Mouse (Mus musculus): ENCODE measurements around the gene Dynlt1b.
"Not testable (repeated sequence)": the region's sequence is repeated elsewhere in the genome, so short reads cannot be mapped to it uniquely, and the experiment has no call there.

The Dynlt1b gene

DNA sequence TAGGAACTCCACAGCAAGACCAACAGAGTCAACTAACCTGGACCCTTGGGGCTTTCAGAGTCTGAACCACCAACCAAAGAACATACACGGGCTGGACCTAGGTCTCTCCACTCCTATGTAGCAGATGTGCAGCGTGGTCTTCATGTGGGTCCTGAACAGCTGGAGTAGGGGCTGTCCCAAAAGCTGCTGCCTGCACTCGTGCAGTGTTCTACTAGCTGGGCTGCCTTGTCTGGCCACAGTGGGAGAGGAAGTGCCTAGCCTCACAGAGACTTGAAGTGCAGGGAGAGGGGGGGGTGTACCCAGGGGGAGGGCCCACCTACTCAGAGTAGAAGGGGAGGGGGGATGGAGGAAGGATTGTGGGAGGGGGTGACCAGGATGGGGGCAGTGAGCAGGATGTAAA lies 7.1 kb upstream of the Dynlt1b start:
- not testable (repeated sequence) for DNase-seq (ENCODE audit: low spot score in 2 of 2)

DNA sequence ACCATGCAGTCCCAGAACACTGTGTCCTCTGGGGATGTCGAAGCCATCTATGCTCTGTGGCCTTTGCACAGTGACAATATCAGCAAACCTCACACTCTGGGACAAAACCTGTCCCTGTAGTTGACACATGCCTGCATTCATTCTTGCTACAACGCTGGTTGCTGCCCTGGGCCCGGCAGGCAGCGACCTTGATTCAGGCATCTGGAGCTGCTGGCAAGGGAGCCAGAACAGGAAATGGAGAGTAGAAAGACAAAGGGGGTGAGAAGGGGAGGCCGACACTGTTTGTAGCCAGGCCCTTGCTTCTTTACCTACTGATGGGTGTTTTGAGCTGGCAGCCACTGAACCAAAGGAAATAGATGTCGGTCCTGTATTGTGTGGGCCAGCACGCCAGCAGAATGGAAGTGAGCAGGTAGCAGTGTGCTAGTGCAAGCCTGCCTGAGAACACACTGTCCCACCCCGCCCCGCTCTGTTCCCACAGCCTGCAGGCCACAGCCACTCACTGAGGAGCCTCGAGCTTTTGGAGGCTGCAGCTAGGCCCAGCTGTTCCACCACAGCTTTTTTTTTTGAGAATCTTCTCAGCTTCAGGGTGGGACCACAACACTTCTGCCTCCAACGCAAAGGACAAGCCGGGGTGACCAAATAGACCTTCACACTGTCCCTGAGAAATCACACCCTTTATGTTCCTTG lies 5.5 kb upstream of the Dynlt1b start:
- DNase-seq (ENCODE audit: low spot score in 2 of 2): not testable (repeated sequence)

- not testable (repeated sequence) for DNase-seq (ENCODE audit: low spot score in 2 of 2)
Measured at GRCm38 (mm10) chr17:6425325-6425724, 4.6 kb upstream of the Dynlt1b start.

DNA sequence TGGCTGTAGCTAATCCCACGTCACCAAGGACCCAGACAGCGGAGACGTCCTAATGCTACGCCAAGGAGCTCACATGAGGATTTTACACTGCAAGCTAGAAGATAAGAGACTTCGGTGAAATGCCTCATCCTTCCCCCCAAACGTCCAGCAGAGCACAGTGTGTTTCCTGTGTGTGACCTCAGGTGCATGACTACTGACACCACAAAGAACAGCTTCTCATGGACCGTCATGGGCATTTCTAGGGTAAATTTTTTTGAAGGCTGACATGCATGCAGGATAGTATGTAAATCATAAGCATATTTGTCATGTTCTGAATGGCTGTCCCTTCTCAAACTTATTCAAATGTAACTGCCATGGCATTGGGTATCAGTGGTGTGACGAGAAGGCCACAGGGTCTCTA lies 3.0 kb upstream of the Dynlt1b start:
- not testable (repeated sequence) for DNase-seq (ENCODE audit: low spot score in 2 of 2)

DNA sequence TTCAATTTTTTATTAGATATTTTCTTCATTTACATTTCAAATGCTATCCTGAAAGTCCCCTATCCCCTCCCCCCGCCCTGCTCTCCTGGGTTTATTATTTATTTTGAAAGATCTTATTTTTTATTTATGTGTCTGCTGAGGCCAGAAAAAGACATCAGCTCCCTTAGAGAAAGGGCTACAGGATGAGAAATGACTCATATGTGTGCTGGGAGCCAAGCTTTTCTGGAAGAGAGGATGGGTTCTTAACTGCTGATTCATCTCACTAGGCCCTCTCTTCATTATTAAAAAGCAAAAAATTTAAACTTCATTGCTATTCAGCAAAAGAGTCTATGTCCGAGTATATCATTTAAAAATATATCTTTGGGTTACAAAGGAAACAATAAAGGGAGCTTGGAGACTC lies 986 bp upstream of the Dynlt1b start:
- not testable (repeated sequence) for DNase-seq (ENCODE audit: low spot score in 2 of 2)

DNA sequence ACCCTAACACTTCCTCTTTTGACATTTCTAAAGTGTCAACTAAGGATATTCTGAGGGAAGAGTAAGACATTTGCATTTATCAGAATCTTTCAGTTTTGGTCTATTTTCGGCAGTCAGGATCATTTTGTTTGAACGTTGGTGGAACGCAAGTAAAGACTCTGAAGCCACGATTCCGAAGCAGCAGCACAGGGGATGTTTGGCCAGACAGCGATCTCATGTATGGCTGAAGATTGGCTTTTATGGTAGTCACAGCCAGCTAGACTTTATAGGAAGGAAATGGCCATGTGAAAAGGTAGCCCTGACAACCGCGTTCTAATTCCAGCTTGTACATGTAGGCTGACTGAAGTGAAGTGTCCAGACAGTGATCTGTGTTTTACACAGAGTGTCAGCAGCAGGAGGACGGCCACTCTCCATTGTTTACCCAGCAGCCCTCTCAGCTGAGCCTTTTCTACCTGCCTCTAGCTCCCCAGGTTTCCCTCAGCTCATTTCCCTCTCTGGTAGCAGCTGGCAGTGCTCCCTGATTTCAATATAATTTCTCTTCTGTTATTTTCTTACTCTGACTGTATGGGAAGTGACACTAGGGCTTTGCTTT lies 594 bp downstream of the Dynlt1b start:
- not testable (repeated sequence) for DNase-seq (ENCODE audit: low spot score in 2 of 2)

DNA sequence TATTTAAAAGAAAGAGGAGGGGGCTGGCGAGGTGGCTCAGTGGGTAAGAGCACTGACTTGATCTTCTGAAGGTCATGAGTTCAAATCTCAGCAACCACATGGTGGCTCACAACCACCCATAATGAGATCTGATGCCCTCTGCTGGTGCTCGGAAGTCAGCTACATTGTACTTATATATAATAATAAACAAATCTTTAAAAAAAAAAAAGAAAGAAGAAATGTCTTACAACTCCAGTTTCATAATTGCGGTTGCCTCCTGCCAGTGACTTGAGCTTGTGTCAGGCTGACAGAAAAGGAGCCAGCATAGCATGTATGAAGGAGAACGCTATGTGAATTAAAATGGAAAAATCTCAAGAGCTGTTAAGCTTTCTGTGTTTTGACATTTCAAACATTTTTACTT lies 2.5 kb downstream of the Dynlt1b start:
- DNase-seq (ENCODE audit: low spot score in 2 of 2): not testable (repeated sequence)

- DNase-seq (ENCODE audit: low spot score in 2 of 2): peak; percentile 35 to 47
Measured at GRCm38 (mm10) chr17:6433691-6434090, 3.8 kb downstream of the Dynlt1b start.

- DNase-seq (ENCODE audit: low spot score in 2 of 2): not testable (repeated sequence)
Measured at GRCm38 (mm10) chr17:6438080-6438479, 8.2 kb downstream of the Dynlt1b start.

GRCm38 (mm10) chr17:6439913-6440312 lies 10.0 kb downstream of the Dynlt1b start:
- DNase-seq (ENCODE audit: low spot score in 2 of 2): not testable (repeated sequence)

DNA sequence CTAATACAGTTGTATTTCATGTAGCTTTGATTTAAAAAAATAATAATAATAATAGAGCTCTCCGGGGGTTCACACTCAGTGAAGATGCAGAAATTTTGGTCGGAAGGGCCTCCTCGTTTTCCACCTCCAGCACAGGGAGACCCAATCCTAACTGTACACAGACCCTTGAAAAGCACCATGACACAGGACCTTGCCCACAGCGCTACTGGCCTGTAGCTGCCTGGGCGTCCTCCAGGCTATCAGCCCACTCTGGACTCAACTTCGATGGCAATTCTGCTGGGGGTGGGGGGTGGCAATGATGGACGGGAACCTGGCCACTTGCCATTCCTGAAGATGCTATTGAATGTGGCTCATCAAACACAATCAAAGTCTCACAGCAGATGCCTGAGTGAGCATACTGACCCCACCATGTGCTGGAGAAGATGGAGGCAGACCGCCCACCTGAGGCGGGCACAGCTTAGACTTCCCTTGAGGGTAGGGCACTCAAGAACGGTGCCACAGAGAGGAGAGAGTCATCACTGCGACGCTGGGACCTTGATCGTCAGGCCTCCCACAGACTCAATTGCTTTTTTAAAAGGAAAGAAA lies 10.7 kb downstream of the Dynlt1b start:
- not testable (repeated sequence) for DNase-seq (ENCODE audit: low spot score in 2 of 2)

GRCm38 (mm10) chr17:6441254-6441653 lies 11.3 kb downstream of the Dynlt1b start:
- DNase-seq (ENCODE audit: low spot score in 2 of 2): not testable (repeated sequence)

GRCm38 (mm10) chr17:6442513-6442912 lies 12.6 kb downstream of the Dynlt1b start:
- not testable (repeated sequence) for DNase-seq (ENCODE audit: low spot score in 2 of 2)

DNA sequence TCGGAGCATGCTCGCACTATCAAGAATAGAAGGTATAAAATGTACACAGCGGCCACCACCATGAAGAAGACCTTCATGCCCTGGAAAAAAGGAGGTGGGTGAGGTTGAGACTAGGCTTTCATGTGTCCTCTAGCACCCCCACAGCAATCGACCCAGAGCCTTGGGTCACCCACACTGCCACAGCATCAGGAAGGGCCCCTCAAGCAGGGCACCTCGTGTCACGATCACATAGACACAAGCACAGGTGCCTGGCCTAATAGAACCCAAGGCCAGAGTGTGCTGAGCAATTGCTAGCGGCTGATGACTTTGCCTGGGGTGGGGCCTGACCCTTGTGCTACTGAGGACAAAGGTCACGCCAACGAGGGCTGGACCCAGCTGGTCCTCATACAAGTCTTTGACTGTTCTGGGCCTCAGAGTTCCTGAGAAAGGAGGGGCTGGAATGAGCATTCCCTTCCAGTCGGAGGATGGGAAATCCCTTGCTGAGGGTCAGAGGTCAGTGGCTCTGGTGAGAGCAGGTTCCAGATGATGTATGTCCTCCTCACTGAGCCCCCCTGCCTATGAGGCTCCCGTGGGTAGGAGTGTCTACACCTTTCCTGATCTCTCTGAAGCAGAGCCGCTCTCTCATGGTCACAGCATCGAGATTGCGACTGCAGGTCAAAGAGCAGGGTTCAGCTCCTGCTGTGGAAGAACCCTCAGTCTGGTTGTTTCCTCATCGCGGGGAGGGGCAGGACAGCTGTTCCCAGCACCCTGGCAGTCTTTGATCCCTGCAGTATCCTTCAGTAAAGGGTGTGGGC lies 16.1 kb downstream of the Dynlt1b start:
- DNase-seq (ENCODE audit: low spot score in 2 of 2): not testable (repeated sequence)

- not testable (repeated sequence) for DNase-seq (ENCODE audit: low spot score in 2 of 2)
Measured at GRCm38 (mm10) chr17:6448293-6448692, 18.4 kb downstream of the Dynlt1b start.

GRCm38 (mm10) chr17:6449166-6449565 lies 19.3 kb downstream of the Dynlt1b start:
- not testable (repeated sequence) for DNase-seq (ENCODE audit: low spot score in 2 of 2)

GRCm38 (mm10) chr17:6451205-6451604 lies 21.3 kb downstream of the Dynlt1b start:
- not testable (repeated sequence) for DNase-seq (ENCODE audit: low spot score in 2 of 2)

GRCm38 (mm10) chr17:6452689-6453088 lies 22.8 kb downstream of the Dynlt1b start:
- peak; percentile 60 to 61 for DNase-seq (ENCODE audit: low spot score in 2 of 2)

DNA sequence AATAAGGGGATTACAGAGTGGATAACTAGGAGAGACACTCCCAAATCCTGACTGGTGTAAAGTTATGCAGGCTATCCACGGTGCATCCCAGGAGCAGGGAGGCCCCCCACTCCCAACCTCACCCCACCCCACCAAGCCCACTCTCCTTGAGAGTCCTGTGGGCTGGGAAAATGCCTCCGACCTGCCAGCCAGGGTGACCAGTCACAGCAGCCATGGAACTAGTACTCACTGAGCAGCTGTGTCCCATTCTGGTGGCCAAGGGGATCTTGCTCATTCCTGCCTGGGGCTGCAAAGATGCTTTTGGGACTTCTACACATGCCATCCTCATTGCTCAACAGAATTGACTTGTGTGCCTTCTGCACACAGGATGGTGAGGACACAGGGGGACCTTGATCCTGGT lies 24.8 kb downstream of the Dynlt1b start:
- DNase-seq (ENCODE audit: low spot score in 2 of 2): not testable (repeated sequence)

- DNase-seq (ENCODE audit: low spot score in 2 of 2): not testable (repeated sequence)
Measured at GRCm38 (mm10) chr17:6455883-6456282, 26.0 kb downstream of the Dynlt1b start.

DNA sequence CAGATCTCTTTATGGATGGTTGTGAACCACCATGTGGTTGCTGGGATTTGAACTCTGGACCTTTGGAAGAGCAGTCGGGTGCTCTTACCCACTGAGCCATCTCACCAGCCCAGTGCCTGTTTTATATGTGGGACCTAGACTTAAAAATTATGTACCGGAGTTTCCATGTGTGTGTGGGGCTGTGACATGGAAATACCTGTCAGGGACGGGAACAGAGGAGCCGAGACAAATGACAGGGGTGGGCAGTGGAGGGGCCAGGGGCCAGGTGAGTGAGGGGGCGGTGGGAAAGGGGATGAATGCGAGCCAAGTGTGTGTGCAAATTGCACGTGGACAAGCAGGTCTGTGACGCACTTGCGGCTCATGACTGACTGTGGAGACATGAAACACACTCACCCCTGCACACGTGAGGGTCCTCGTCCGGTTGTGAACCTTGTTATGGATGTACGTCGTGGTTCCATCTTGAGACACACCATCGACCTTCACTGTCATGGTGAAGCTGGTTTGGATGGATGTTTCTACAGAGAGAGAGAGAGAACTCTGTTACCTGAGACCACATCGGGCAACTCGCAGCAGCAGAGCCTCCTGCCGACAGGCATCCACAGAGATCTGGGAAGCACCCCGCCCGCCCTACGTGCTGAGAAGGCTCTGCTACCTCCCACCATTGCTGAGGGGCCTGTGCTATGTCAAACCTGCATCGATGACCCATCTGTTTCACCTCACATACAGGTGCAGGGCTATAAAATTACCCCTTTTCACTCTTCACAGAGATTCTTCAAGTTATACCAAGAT lies 26.9 kb downstream of the Dynlt1b start:
- not testable (repeated sequence) for DNase-seq (ENCODE audit: low spot score in 2 of 2)
